Mouse (Mus musculus): ENCODE measurements around the gene Fam19a1. TPM values are rescaled to one million over a fixed set of nuclear protein-coding genes. Genes with fewer than 3 reads are reported as not detected.

The Fam19a1 gene
- total and polyA plus RNA-seq, 2 experiments from 2014 or later: 15.7 to 23.6 TPM

DNA sequence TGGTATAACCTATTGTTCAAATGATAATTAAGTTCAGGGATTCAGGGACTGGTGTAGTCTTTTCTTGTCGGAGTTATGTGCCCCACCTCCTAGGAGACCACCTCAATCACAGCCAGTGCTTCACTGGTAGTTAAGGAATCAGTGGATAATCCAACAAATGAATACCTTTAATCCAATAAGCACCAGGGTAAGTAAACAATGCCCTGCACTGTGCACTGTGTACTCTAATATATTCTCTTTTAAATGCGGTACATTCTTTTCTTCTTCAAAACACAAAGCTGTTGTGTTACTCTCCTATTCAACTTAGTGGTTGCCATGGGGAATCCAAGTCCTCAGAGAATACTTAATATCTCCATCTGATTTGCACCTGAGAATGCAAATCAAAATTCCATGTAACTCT, 260.3 kb downstream of the Fam19a1 start:
- ATAC-seq (ENCODE audit: low FRiP score): no peak
- DNase-seq (ENCODE audit: low spot score): no peak
- Histone ChIP-seq H3K9me3 (ENCODE audit: low read length) (no peaks in the 10 kb centered on the region), H3K4me3 (ENCODE audit: low read depth, low read length) (no peak overlapping the region), H3K27ac (ENCODE audit: low read depth, low read length) (no peak overlapping the region), H3K9ac (replicated peaks; ENCODE audit: low read length, poor library complexity, severe bottlenecking) (no peak overlapping the region), H3K4me2 (ENCODE audit: low read depth, low read length, poor library complexity, severe bottlenecking) (no peak overlapping the region), H3K4me1 (ENCODE audit: insufficient read depth, low read length) (no peaks in the 10 kb centered on the region), H3K36me3 (ENCODE audit: insufficient read depth, low read length) (no peaks in the 10 kb centered on the region), H3K27me3 (ENCODE audit: insufficient read depth, low read length) (no peaks in the 10 kb centered on the region)
- WGBS: 16% methylated on average over 2 of the region's 2 CpGs
- TF ChIP-seq CTCF (IDR thresholded peaks at IDR 0.05): no peak

GRCm38 (mm10) chr6:96376773-96377172, 263.8 kb downstream of the Fam19a1 start:
- no peak overlapping the region for H3K9ac ChIP-seq (replicated peaks; ENCODE audit: low read length, poor library complexity, severe bottlenecking)
- no peaks in the 10 kb centered on the region for H3K9me3 ChIP-seq (ENCODE audit: low read length)
- WGBS: 54% methylated on average over 3 of the region's 3 CpGs
- no peak overlapping the region for H3K4me3 ChIP-seq (ENCODE audit: low read depth, low read length)
- ATAC-seq (ENCODE audit: low FRiP score): no peak
- no peak overlapping the region for H3K27ac ChIP-seq (ENCODE audit: low read depth, low read length)
- H3K36me3 ChIP-seq (ENCODE audit: insufficient read depth, low read length): no peaks in the 10 kb centered on the region
- DNase-seq (ENCODE audit: low spot score): no peak
- no peaks in the 10 kb centered on the region for H3K4me1 ChIP-seq (ENCODE audit: insufficient read depth, low read length)
- TF ChIP-seq CTCF (IDR thresholded peaks at IDR 0.05): no peak
- H3K4me2 ChIP-seq (ENCODE audit: low read depth, low read length, poor library complexity, severe bottlenecking): no peak overlapping the region
- no peaks in the 10 kb centered on the region for H3K27me3 ChIP-seq (ENCODE audit: insufficient read depth, low read length)

GRCm38 (mm10) chr6:96379229-96379628, 266.3 kb downstream of the Fam19a1 start:
- WGBS: 32% methylated on average over 4 of the region's 4 CpGs
- TF ChIP-seq CTCF (IDR thresholded peaks at IDR 0.05): no peak

GRCm38 (mm10) chr6:96384441-96384840, 271.5 kb downstream of the Fam19a1 start:
- WGBS: 52% methylated on average over 1 of the region's 1 CpGs
- Histone ChIP-seq H3K4me1 (ENCODE audit: insufficient read depth, low read length) (no peaks in the 10 kb centered on the region), H3K4me2 (ENCODE audit: low read depth, low read length, poor library complexity, severe bottlenecking) (no peak overlapping the region), H3K4me3 (ENCODE audit: low read depth, low read length) (no peak overlapping the region), H3K27me3 (ENCODE audit: insufficient read depth, low read length) (no peaks in the 10 kb centered on the region), H3K36me3 (ENCODE audit: insufficient read depth, low read length) (no peaks in the 10 kb centered on the region), H3K9me3 (ENCODE audit: low read length) (no peaks in the 10 kb centered on the region), H3K27ac (ENCODE audit: low read depth, low read length) (no peak overlapping the region), H3K9ac (replicated peaks; ENCODE audit: low read length, poor library complexity, severe bottlenecking) (no peak overlapping the region)
- no peak for TF ChIP-seq CTCF (IDR thresholded peaks at IDR 0.05)
- no peak for DNase-seq (ENCODE audit: low spot score)
- no peak for ATAC-seq (ENCODE audit: low FRiP score)

More at GRCm38 (mm10) chr6:96379229-96379628, 266.3 kb downstream of the Fam19a1 start:
- no peaks in the 10 kb centered on the region for H3K27me3 ChIP-seq (ENCODE audit: insufficient read depth, low read length)
- DNase-seq (ENCODE audit: low spot score) (peak; percentile 60), ATAC-seq (ENCODE audit: low FRiP score) (no peak)
- no peaks in the 10 kb centered on the region for H3K9me3 ChIP-seq (ENCODE audit: low read length)
- H3K4me2 ChIP-seq (ENCODE audit: low read depth, low read length, poor library complexity, severe bottlenecking): no peak overlapping the region
- no peak overlapping the region for H3K9ac ChIP-seq (replicated peaks; ENCODE audit: low read length, poor library complexity, severe bottlenecking)
- H3K27ac ChIP-seq (ENCODE audit: low read depth, low read length): no peak overlapping the region
- no peaks in the 10 kb centered on the region for H3K4me1 ChIP-seq (ENCODE audit: insufficient read depth, low read length)
- no peaks in the 10 kb centered on the region for H3K36me3 ChIP-seq (ENCODE audit: insufficient read depth, low read length)
- H3K4me3 ChIP-seq (ENCODE audit: low read depth, low read length): no peak overlapping the region

- Histone ChIP-seq H3K27me3 (ENCODE audit: insufficient read depth, low read length) (no peaks in the 10 kb centered on the region), H3K4me3 (ENCODE audit: low read depth, low read length) (no peak overlapping the region), H3K36me3 (ENCODE audit: insufficient read depth, low read length) (no peaks in the 10 kb centered on the region), H3K9me3 (ENCODE audit: low read length) (no peaks in the 10 kb centered on the region), H3K27ac (ENCODE audit: low read depth, low read length) (no peak overlapping the region), H3K9ac (replicated peaks; ENCODE audit: low read length, poor library complexity, severe bottlenecking) (no peak overlapping the region), H3K4me1 (ENCODE audit: insufficient read depth, low read length) (no peaks in the 10 kb centered on the region), H3K4me2 (ENCODE audit: low read depth, low read length, poor library complexity, severe bottlenecking) (no peak overlapping the region)
- 71% methylated on average over 4 of the region's 4 CpGs for WGBS
- no peak for TF ChIP-seq CTCF (IDR thresholded peaks at IDR 0.05)
- ATAC-seq (ENCODE audit: low FRiP score) (no peak), DNase-seq (ENCODE audit: low spot score) (no peak)
These were observed 305.9 kb downstream of the Fam19a1 start for GRCm38 (mm10) chr6:96418866-96419265.

DNA sequence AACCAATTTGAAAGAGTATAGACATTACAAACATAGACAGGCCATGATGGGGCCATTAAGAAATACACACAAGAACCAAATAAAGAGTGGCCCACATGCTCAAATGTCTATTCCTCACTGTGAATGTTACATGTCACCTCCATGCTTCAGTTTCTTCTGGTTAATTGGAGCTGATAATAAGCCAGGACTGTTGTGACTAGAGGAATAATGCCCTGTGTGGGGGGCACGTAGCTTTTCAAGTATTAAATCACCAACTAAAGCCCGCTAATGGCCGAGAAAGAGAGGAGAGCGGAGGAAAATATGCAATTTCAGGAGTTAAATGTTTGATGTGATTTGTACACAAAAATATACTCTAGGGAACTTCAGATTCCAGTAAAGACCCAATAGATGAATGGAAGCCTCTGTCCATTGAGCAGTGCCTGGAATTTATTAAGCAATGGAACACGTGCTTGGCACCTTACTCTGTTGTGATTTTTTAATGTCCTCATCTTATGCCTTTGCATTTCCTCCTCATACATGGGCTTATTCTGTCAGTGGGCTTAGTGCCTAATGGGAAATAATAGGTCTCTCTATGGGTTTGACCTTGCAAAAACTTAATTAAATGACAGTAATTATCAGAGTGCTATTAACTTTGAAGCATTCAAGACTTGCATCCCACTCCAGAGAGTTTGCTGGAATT, 306.9 kb downstream of the Fam19a1 start:
- no peak for DNase-seq (ENCODE audit: low spot score)
- no peak overlapping the region for H3K9ac ChIP-seq (replicated peaks; ENCODE audit: low read length, poor library complexity, severe bottlenecking)
- no peak overlapping the region for H3K4me2 ChIP-seq (ENCODE audit: low read depth, low read length, poor library complexity, severe bottlenecking)
- H3K27me3 ChIP-seq (ENCODE audit: insufficient read depth, low read length): no peaks in the 10 kb centered on the region
- no peak for ATAC-seq (ENCODE audit: low FRiP score)
- 45% methylated on average over 5 of the region's 5 CpGs for WGBS
- no peaks in the 10 kb centered on the region for H3K36me3 ChIP-seq (ENCODE audit: insufficient read depth, low read length)
- H3K27ac ChIP-seq (ENCODE audit: low read depth, low read length): no peak overlapping the region
- H3K9me3 ChIP-seq (ENCODE audit: low read length): no peaks in the 10 kb centered on the region
- no peak for TF ChIP-seq CTCF (IDR thresholded peaks at IDR 0.05)
- H3K4me3 ChIP-seq (ENCODE audit: low read depth, low read length): no peak overlapping the region
- no peaks in the 10 kb centered on the region for H3K4me1 ChIP-seq (ENCODE audit: insufficient read depth, low read length)
